Comparison of ENCODE assay signal across 8 mouse cellular contexts in the genomic region with DNA sequence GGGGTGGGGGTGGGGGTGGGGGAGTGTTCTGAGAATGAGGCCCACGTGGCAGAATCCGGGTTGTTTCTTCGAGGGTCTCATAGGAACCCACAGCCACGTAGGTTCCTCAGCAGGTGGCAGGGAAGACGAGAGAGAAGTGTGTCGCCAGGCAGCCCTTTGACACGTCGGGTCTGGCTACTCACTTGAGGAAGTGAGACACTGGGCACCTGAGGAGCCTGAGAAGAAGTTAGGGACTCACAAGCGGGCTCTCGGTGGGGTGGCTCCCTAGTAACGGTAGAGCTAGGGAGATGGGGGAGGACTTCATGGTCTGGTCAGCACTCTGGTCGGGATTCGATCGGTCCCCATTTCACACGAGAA. TPM values are rescaled to one million over a fixed set of nuclear protein-coding genes. Genes with fewer than 3 reads are reported as not detected.
DNase-seq lines count a peak whose midpoint lies in the region; ATAC-seq and TF ChIP-seq lines count a peak whose summit lies in the region.

A gene (plus strand): TSS at position 79 of the 357 bp plus-strand sequence.

- H3K4me1 ChIP-seq in forebrain, embryonic 14.5 days (ENCODE audit: control insufficient read depth, insufficient read depth, low read length), result peaks cover 21% of the 10 kb centered on the region
- peaks cover 31% of the 10 kb centered on the region for H3K4me1 ChIP-seq in limb, embryonic 13.5 days
- peaks cover 10% of the 10 kb centered on the region for H3K4me1 ChIP-seq in olfactory bulb, adult 2 months (ENCODE audit: control insufficient read depth, insufficient read depth, low read length)

- H3K27me3 ChIP-seq in forebrain, embryonic 14.5 days (replicated peaks; ENCODE audit: control insufficient read depth, insufficient read depth, low read length), result no peaks in the 10 kb centered on the region
- no peaks in the 10 kb centered on the region for H3K27me3 ChIP-seq in limb, embryonic 13.5 days

- peak within 1 kb of the TSS; percentile 89 for H3K9ac ChIP-seq in forebrain, embryonic 14.5 days (ENCODE audit: low read length)
- H3K9ac ChIP-seq in limb, embryonic 13.5 days, result peak within 1 kb of the TSS; percentile 96

- ATAC-seq in forebrain, embryonic 14.5 days, result peak; percentile 47
- ATAC-seq in hematopoietic stem cell, adult 5-6 weeks (replicated peaks in 1 of 2; ENCODE audit: insufficient read depth in 1 of 2, low FRiP score in 2 of 2, low TSS enrichment in 1 of 2, low read depth in 1 of 2, poor library complexity in 2 of 2, severe bottlenecking in 2 of 2), result peak; percentile 52 to 60
- peak; percentile 48; the same call in 1 of the 2 replicates for ATAC-seq in limb, embryonic 13.5 days (ENCODE audit: low FRiP score, low read depth)

- no peak for DNase-seq in layer of hippocampus, adult 18-20 months (ENCODE audit: low spot score in 2 of 2)
- no peak for DNase-seq in layer of hippocampus, adult 11-12 months (ENCODE audit: low spot score)
- no peak for DNase-seq in adrenal gland, adult 2 months
- no peak for DNase-seq in forebrain, embryonic 14.5 days (ENCODE audit: low spot score)
- no peak for DNase-seq in urinary bladder, postnatal 4 days (ENCODE audit: low spot score in 2 of 2)

- H3K9me3 ChIP-seq in forebrain, embryonic 14.5 days (replicated peaks; ENCODE audit: control insufficient read depth, low read length), result no peaks in the 10 kb centered on the region
- H3K9me3 ChIP-seq in limb, embryonic 13.5 days, result no peaks in the 10 kb centered on the region

- peak within 1 kb of the TSS; percentile 99 for H3K4me3 ChIP-seq in forebrain, embryonic 14.5 days (ENCODE audit: low read depth, low read length)
- peak within 1 kb of the TSS; percentile 99 for H3K4me3 ChIP-seq in limb, embryonic 13.5 days
- peak within 1 kb of the TSS; percentile 99 for H3K4me3 ChIP-seq in olfactory bulb, adult 2 months (ENCODE audit: insufficient read depth, low read depth, low read length)

- H3K36me3 ChIP-seq in forebrain, embryonic 14.5 days (ENCODE audit: control insufficient read depth, insufficient read depth, low read length), result peaks cover 28% of the 10 kb centered on the region
- H3K36me3 ChIP-seq in limb, embryonic 13.5 days, result peaks cover 28% of the 10 kb centered on the region

- WGBS in forebrain, embryonic 14.5 days, result under 1% methylated on average over 15 of the region's 15 CpGs
- WGBS in limb, embryonic 13.5 days, result under 1% methylated on average over 15 of the region's 15 CpGs
- WGBS in olfactory bulb, adult 2 months, result 0% methylated on average over 15 of the region's 15 CpGs

- peak within 1 kb of the TSS; percentile 76 for H3K4me2 ChIP-seq in forebrain, embryonic 14.5 days (ENCODE audit: low read length)
- H3K4me2 ChIP-seq in limb, embryonic 13.5 days (replicated peaks), result peak within 1 kb of the TSS; percentile 83

- no peak for TF ChIP-seq POLR2A in olfactory bulb, adult 2 months (IDR thresholded peaks at IDR 0.05; ENCODE audit: insufficient read depth, low read depth, low read length)

- H3K27ac ChIP-seq in forebrain, embryonic 14.5 days (ENCODE audit: low read depth, low read length), result peak within 1 kb of the TSS; percentile 94
- peak within 1 kb of the TSS; percentile 97 for H3K27ac ChIP-seq in limb, embryonic 13.5 days
- H3K27ac ChIP-seq in olfactory bulb, adult 2 months (ENCODE audit: insufficient read depth, low read depth, low read length), result peak within 1 kb of the TSS; percentile 88

- TF ChIP-seq CTCF in olfactory bulb, adult 2 months (IDR thresholded peaks at IDR 0.05; ENCODE audit: insufficient read depth, low read depth, low read length), result no peak

RNA-seq across cellular contexts. Expression of the gene that starts here (rescaled TPM):
- total RNA-seq in layer of hippocampus, adult 18-20 months (2021), result 10 to 100 TPM; 42.0 to 45.1 TPM
- total RNA-seq in adrenal gland, adult 2 months (2021), result 10 to 100 TPM; 47.9 to 52.0 TPM
- 170 and 180 TPM in 2 replicates for polyA plus RNA-seq in adrenal gland, adult 2 months (2012; rRNA removed)
- 80.7 and 82.3 TPM in 2 replicates for polyA plus RNA-seq in forebrain, embryonic 14.5 days (2014; fragmentation: Nextera tagmentation; extraction: Ambion mirVana)
- 150 and 162 TPM in 2 replicates for total RNA-seq in hematopoietic stem cell, adult 5-6 weeks (2017)
- polyA plus RNA-seq in limb, embryonic 13.5 days (2015; fragmentation: Nextera tagmentation; extraction: Ambion mirVana), result 139 and 140 TPM in 2 replicates
- polyA plus RNA-seq in olfactory bulb, adult 2 months (2012; ENCODE audit: insufficient read depth, insufficient read length, low replicate concordance, missing spikeins), result not detected in 2 replicates

Comparison
In these comparisons a context has a peak if more than half of its experiments do, and no peak if none do; other contexts are left out.
1. RNA of the gene that starts here (polyA plus RNA-seq): 170 to 180 TPM in adrenal gland, adult 2 months, 139 to 140 TPM in limb, embryonic 13.5 days and 80.7 to 82.3 TPM in forebrain, embryonic 14.5 days; not detected in olfactory bulb, adult 2 months; every median in the first group is over 10 times any median in the second.
2. Peak in every context shown above with its lines, with median percentiles within 50 percentile points of each other: ATAC-seq, H3K27ac ChIP-seq and H3K4me3 ChIP-seq.